Mouse (Mus musculus): ENCODE results near the gene Cdc5l. TPM values are rescaled to one million over a fixed set of nuclear protein-coding genes. Genes with fewer than 3 reads are reported as not detected.

The Cdc5l gene
- polyA plus RNA-seq, 1 experiment from 2014 or later, result 86.2 TPM

DNA sequence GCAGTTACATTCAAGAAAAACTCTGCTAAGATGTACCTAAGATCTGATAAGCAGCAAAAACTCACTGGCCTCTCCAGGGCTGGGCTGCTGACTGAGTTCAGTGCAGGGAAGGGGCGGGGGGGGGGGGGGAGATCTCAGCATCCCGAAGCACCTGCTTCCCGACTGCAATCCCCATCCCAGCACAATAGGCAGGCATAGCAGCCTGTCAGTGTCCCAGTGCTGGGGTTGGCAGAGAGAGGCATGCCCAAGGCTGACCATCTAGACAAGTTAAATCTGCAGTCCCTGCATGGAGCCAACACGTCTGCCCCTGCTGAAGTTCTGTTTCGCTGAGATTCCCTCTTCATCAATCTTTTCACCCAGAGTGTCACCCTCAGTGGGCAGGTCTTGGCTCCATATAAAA, 63.0 kb downstream of the Cdc5l start:
- H3K4me3 ChIP-seq (ENCODE audit: low read depth, low read length), result no peak overlapping the region
- H3K9me3 ChIP-seq (ENCODE audit: control insufficient read depth, low read length), result no peaks in the 10 kb centered on the region
- H3K36me3 ChIP-seq (ENCODE audit: control insufficient read depth, insufficient read depth, low read length), result no peaks in the 10 kb centered on the region
- H3K27me3 ChIP-seq (ENCODE audit: control insufficient read depth, insufficient read depth, low read length), result no peaks in the 10 kb centered on the region
- H3K27ac ChIP-seq (ENCODE audit: low read depth, low read length), result no peak overlapping the region
- H3K4me1 ChIP-seq (replicated peaks; ENCODE audit: control insufficient read depth, insufficient read depth, low read length), result peaks cover 2% of the 10 kb centered on the region; the same call in 1 of the 2 replicates
- no peak overlapping the region for H3K9ac ChIP-seq (ENCODE audit: low read depth, low read length)
- DNase-seq (ENCODE audit: low spot score) (no peak), ATAC-seq (ENCODE audit: low FRiP score) (no peak)
- H3K4me2 ChIP-seq (replicated peaks; ENCODE audit: low read depth, low read length), result no peak overlapping the region
- 54% methylated on average over 5 of the region's 5 CpGs for WGBS

- Histone ChIP-seq H3K9me3 (ENCODE audit: control insufficient read depth, low read length) (no peaks in the 10 kb centered on the region), H3K9ac (ENCODE audit: low read depth, low read length) (no peak overlapping the region), H3K36me3 (ENCODE audit: control insufficient read depth, insufficient read depth, low read length) (no peaks in the 10 kb centered on the region), H3K4me1 (replicated peaks; ENCODE audit: control insufficient read depth, insufficient read depth, low read length) (no peaks in the 10 kb centered on the region), H3K4me3 (ENCODE audit: low read depth, low read length) (no peak overlapping the region), H3K27me3 (ENCODE audit: control insufficient read depth, insufficient read depth, low read length) (no peaks in the 10 kb centered on the region), H3K4me2 (replicated peaks; ENCODE audit: low read depth, low read length) (no peak overlapping the region), H3K27ac (ENCODE audit: low read depth, low read length) (no peak overlapping the region)
- DNase-seq (ENCODE audit: low spot score) (no peak), ATAC-seq (ENCODE audit: low FRiP score) (no peak)
- WGBS, result 80% methylated on average over 7 of the region's 7 CpGs
Measured at GRCm38 (mm10) chr17:45364871-45365270, 68.7 kb downstream of the Cdc5l start.

- Histone ChIP-seq H3K9me3 (ENCODE audit: control insufficient read depth, low read length) (no peaks in the 10 kb centered on the region), H3K4me3 (ENCODE audit: low read depth, low read length) (no peak overlapping the region), H3K4me1 (replicated peaks; ENCODE audit: control insufficient read depth, insufficient read depth, low read length) (no peaks in the 10 kb centered on the region), H3K27ac (ENCODE audit: low read depth, low read length) (no peak overlapping the region), H3K9ac (ENCODE audit: low read depth, low read length) (no peak overlapping the region), H3K27me3 (ENCODE audit: control insufficient read depth, insufficient read depth, low read length) (no peaks in the 10 kb centered on the region), H3K36me3 (ENCODE audit: control insufficient read depth, insufficient read depth, low read length) (no peaks in the 10 kb centered on the region), H3K4me2 (replicated peaks; ENCODE audit: low read depth, low read length) (no peak overlapping the region)
- ATAC-seq (ENCODE audit: low FRiP score) (no peak), DNase-seq (ENCODE audit: low spot score) (no peak)
- WGBS, result 96% methylated on average over 3 of the region's 3 CpGs
Measured at GRCm38 (mm10) chr17:45360950-45361349, 72.6 kb downstream of the Cdc5l start.

DNA sequence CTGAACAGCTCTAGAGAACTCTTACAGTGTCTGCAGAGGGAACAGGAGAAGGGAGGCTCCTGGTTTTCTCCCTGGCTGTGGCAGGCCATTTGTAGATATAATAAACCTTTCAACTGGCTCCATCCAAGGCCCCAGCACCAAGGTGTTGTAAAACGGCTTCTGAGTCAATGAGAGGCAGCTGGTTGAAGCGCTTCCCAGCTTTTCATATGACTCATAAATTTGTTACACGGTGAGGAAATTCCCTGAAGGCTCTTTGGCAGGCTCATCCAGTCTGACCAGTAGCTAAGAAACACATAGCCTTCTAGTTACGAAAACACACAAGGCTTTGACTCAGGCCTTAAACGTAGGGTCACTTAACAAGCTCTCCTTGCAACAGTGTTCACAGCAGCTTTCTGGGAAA, 74.1 kb downstream of the Cdc5l start:
- Histone ChIP-seq H3K4me1 (replicated peaks; ENCODE audit: control insufficient read depth, insufficient read depth, low read length) (no peaks in the 10 kb centered on the region), H3K27me3 (ENCODE audit: control insufficient read depth, insufficient read depth, low read length) (no peaks in the 10 kb centered on the region), H3K27ac (ENCODE audit: low read depth, low read length) (no peak overlapping the region), H3K4me2 (replicated peaks; ENCODE audit: low read depth, low read length) (no peak overlapping the region), H3K36me3 (ENCODE audit: control insufficient read depth, insufficient read depth, low read length) (no peaks in the 10 kb centered on the region), H3K9ac (ENCODE audit: low read depth, low read length) (no peak overlapping the region), H3K9me3 (ENCODE audit: control insufficient read depth, low read length) (no peaks in the 10 kb centered on the region), H3K4me3 (ENCODE audit: low read depth, low read length) (no peak overlapping the region)
- no peak for ATAC-seq (ENCODE audit: low FRiP score)
- 79% methylated on average over 5 of the region's 5 CpGs for WGBS
- DNase-seq (ENCODE audit: low spot score), result no peak

- DNase-seq (ENCODE audit: low spot score) (no peak), ATAC-seq (ENCODE audit: low FRiP score) (no peak)
- no peaks in the 10 kb centered on the region for H3K4me1 ChIP-seq (replicated peaks; ENCODE audit: control insufficient read depth, insufficient read depth, low read length)
- 80% methylated on average over 9 of the region's 9 CpGs for WGBS
- H3K27ac ChIP-seq (ENCODE audit: low read depth, low read length), result no peak overlapping the region
- no peak overlapping the region for H3K4me3 ChIP-seq (ENCODE audit: low read depth, low read length)
- no peak overlapping the region for H3K9ac ChIP-seq (ENCODE audit: low read depth, low read length)
- H3K27me3 ChIP-seq (ENCODE audit: control insufficient read depth, insufficient read depth, low read length), result no peaks in the 10 kb centered on the region
- no peaks in the 10 kb centered on the region for H3K9me3 ChIP-seq (ENCODE audit: control insufficient read depth, low read length)
- H3K4me2 ChIP-seq (replicated peaks; ENCODE audit: low read depth, low read length), result no peak overlapping the region
- H3K36me3 ChIP-seq (ENCODE audit: control insufficient read depth, insufficient read depth, low read length), result no peaks in the 10 kb centered on the region
Measured at GRCm38 (mm10) chr17:45356431-45356830, 77.1 kb downstream of the Cdc5l start.

DNA sequence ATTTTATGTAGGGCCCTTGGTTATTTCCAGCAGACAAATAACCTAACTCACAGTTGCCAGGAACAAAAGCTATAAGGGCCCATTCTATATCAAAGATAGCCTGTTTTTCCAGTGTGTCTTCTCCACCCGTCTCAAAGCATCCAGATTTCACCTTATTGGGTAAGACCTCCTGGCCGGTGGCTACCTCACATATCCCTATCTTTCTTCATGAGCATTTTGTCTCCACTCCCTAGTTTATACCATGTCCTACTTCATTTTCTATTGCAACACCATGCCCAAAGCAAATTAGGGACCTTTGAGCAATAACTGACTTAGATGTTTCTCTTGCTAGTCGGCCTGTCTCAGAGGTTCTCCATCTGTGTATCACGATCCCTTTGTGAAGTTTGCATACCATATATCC, 85.6 kb downstream of the Cdc5l start:
- WGBS, result 93% methylated on average over 4 of the region's 4 CpGs
- no peak for ATAC-seq (ENCODE audit: low FRiP score)
- H3K9me3 ChIP-seq (ENCODE audit: control insufficient read depth, low read length), result no peaks in the 10 kb centered on the region

More for the DNA sequence above, 85.6 kb downstream of the Cdc5l start:
- Histone ChIP-seq H3K9ac (ENCODE audit: low read depth, low read length) (no peak overlapping the region), H3K4me3 (ENCODE audit: low read depth, low read length) (no peak overlapping the region), H3K27ac (ENCODE audit: low read depth, low read length) (no peak overlapping the region), H3K36me3 (ENCODE audit: control insufficient read depth, insufficient read depth, low read length) (no peaks in the 10 kb centered on the region), H3K27me3 (ENCODE audit: control insufficient read depth, insufficient read depth, low read length) (no peaks in the 10 kb centered on the region), H3K4me2 (replicated peaks; ENCODE audit: low read depth, low read length) (no peak overlapping the region), H3K4me1 (replicated peaks; ENCODE audit: control insufficient read depth, insufficient read depth, low read length) (no peaks in the 10 kb centered on the region)
- no peak for DNase-seq (ENCODE audit: low spot score)

Other genes starting within 250 kb of the Cdc5l start
- 0.61 and 0.85 TPM in 2 replicates for gene Spats1, start 41.7 kb upstream of the Cdc5l start, polyA plus RNA-seq (2014; fragmentation: Nextera tagmentation; extraction: Ambion mirVana)
- 13.0 and 14.5 TPM in 2 replicates for gene Aars2, start 73.1 kb upstream of the Cdc5l start, polyA plus RNA-seq (2014; fragmentation: Nextera tagmentation; extraction: Ambion mirVana)
- 2.0 and 2.5 TPM in 2 replicates for gene Tcte1, start 89.7 kb upstream of the Cdc5l start, polyA plus RNA-seq (2014; fragmentation: Nextera tagmentation; extraction: Ambion mirVana)
- gene Tmem151b, start 115.9 kb upstream of the Cdc5l start, polyA plus RNA-seq (2014; fragmentation: Nextera tagmentation; extraction: Ambion mirVana), result 4.7 and 5.6 TPM in 2 replicates
- 5.6 and 9.0 TPM in 2 replicates for gene Nfkbie, start 122.0 kb upstream of the Cdc5l start, polyA plus RNA-seq (2014; fragmentation: Nextera tagmentation; extraction: Ambion mirVana)
- 89.9 and 91.5 TPM in 2 replicates for gene Slc35b2, start 130.1 kb upstream of the Cdc5l start, polyA plus RNA-seq (2014; fragmentation: Nextera tagmentation; extraction: Ambion mirVana)
- 1,644 and 1,674 TPM in 2 replicates for gene Hsp90ab1, start 139.5 kb upstream of the Cdc5l start, polyA plus RNA-seq (2014; fragmentation: Nextera tagmentation; extraction: Ambion mirVana)
- gene Slc29a1, start 165.9 kb upstream of the Cdc5l start, polyA plus RNA-seq (2014; fragmentation: Nextera tagmentation; extraction: Ambion mirVana), result 48.0 and 50.8 TPM in 2 replicates
- 1.1 and 1.8 TPM in 2 replicates for gene Mymx, start 168.4 kb upstream of the Cdc5l start, polyA plus RNA-seq (2014; fragmentation: Nextera tagmentation; extraction: Ambion mirVana)
- gene Capn11, start 225.6 kb upstream of the Cdc5l start, polyA plus RNA-seq (2014; fragmentation: Nextera tagmentation; extraction: Ambion mirVana), result 0.79 and 1.0 TPM in 2 replicates

All from hindbrain, embryonic 11.5 days (tissue).